ENCODE assay signal across 11 mouse cellular contexts in genomic region chr3:139023585-139023984, GRCm38 (mm10). TPM values are rescaled to one million over a fixed set of nuclear protein-coding genes. Genes with fewer than 3 reads are reported as not detected.
DNase-seq lines count a peak whose midpoint lies in the region; ATAC-seq lines count a peak whose summit lies in the region.
"Had no signal": no experiment of that assay in that cellular context is flagged by ENCODE, and none has a peak within 500 bp of the region (broad histone marks: within the 10 kb centered on the region; RNA-seq: fewer than 3 reads in every experiment).

No protein-coding gene starts in this region.

- ATAC-seq in cerebellum, adult (ENCODE audit: insufficient number of reproducible peaks, low FRiP score, low TSS enrichment): peak; percentile 86
- peak; percentile 92 for ATAC-seq in hindbrain, embryonic 11.5 days (ENCODE audit: low FRiP score)
- ATAC-seq in neural tube, embryonic 11.5 days (ENCODE audit: insufficient read depth, low FRiP score, low TSS enrichment): peak; percentile 82
- no peak for ATAC-seq in erythroblast, adult 5-6 weeks (replicated peaks; ENCODE audit: low FRiP score, poor library complexity, severe bottlenecking)
- ATAC-seq: liver, postnatal 0 days had no signal

- no peaks in the 10 kb centered on the region for H3K36me3 ChIP-seq in hindbrain, embryonic 11.5 days (ENCODE audit: control insufficient read depth, insufficient read depth, low read length)
- H3K36me3 ChIP-seq in neural tube, embryonic 11.5 days (ENCODE audit: control insufficient read depth, insufficient read depth, low read length): no peaks in the 10 kb centered on the region
- H3K36me3 ChIP-seq: stomach, embryonic 15.5 days had no signal

- H3K4me3 ChIP-seq in hindbrain, embryonic 11.5 days (ENCODE audit: low read depth, low read length): no peak overlapping the region
- no peak overlapping the region for H3K4me3 ChIP-seq in neural tube, embryonic 11.5 days (ENCODE audit: low read depth, low read length)
- H3K4me3 ChIP-seq: heart, embryonic 12.5 days; stomach, embryonic 15.5 days had no signal

- H3K4me2 ChIP-seq in hindbrain, embryonic 11.5 days (replicated peaks; ENCODE audit: low read depth, low read length): no peak overlapping the region
- no peak overlapping the region for H3K4me2 ChIP-seq in neural tube, embryonic 11.5 days (ENCODE audit: low read depth)
- H3K4me2 ChIP-seq: heart, embryonic 12.5 days; stomach, embryonic 15.5 days had no signal

- H3K9me3 ChIP-seq in hindbrain, embryonic 11.5 days (ENCODE audit: control insufficient read depth, low read length): no peaks in the 10 kb centered on the region
- no peaks in the 10 kb centered on the region for H3K9me3 ChIP-seq in neural tube, embryonic 11.5 days (ENCODE audit: control insufficient read depth, low read length)
- H3K9me3 ChIP-seq: heart, embryonic 12.5 days; stomach, embryonic 15.5 days had no signal

- WGBS in hindbrain, embryonic 11.5 days: 56% methylated on average over 8 of the region's 8 CpGs
- 56% methylated on average over 8 of the region's 8 CpGs for WGBS in neural tube, embryonic 11.5 days

- H3K9ac ChIP-seq in hindbrain, embryonic 11.5 days (ENCODE audit: low read depth, low read length): no peak overlapping the region
- H3K9ac ChIP-seq in neural tube, embryonic 11.5 days (ENCODE audit: low read length): no peak overlapping the region
- H3K9ac ChIP-seq: heart, embryonic 12.5 days; liver, postnatal 0 days; stomach, embryonic 15.5 days had no signal

- H3K4me1 ChIP-seq in hindbrain, embryonic 11.5 days (replicated peaks; ENCODE audit: control insufficient read depth, insufficient read depth, low read length): no peaks in the 10 kb centered on the region
- 0 out of 2 replicates have a peak, but pooled peaks cover 2% of the 10 kb centered on the region for H3K4me1 ChIP-seq in neural tube, embryonic 11.5 days (ENCODE audit: control insufficient read depth, insufficient read depth, low read length)

- H3K27me3 ChIP-seq in hindbrain, embryonic 11.5 days (ENCODE audit: control insufficient read depth, insufficient read depth, low read length): no peaks in the 10 kb centered on the region
- no peaks in the 10 kb centered on the region for H3K27me3 ChIP-seq in neural tube, embryonic 11.5 days (ENCODE audit: control insufficient read depth, insufficient read depth, low read length)
- H3K27me3 ChIP-seq: heart, embryonic 12.5 days; stomach, embryonic 15.5 days had no signal

- H3K27ac ChIP-seq in hindbrain, embryonic 11.5 days (ENCODE audit: low read depth, low read length): no peak overlapping the region
- H3K27ac ChIP-seq in neural tube, embryonic 11.5 days (ENCODE audit: low read depth, low read length): no peak overlapping the region
- H3K27ac ChIP-seq: stomach, embryonic 15.5 days had no signal

- DNase-seq in cerebellum, postnatal 36 days: peak; percentile 92 to 94
- peak; percentile 56 for DNase-seq in hindbrain, embryonic 11.5 days (ENCODE audit: low spot score)
- peak; percentile 45 for DNase-seq in neural tube, embryonic 11.5 days (ENCODE audit: low spot score)
- no peak for DNase-seq in kidney, postnatal 36 days
- no peak for DNase-seq in right cerebral cortex, postnatal 14 days
- DNase-seq: kidney, adult 18-20 months; liver, postnatal 0 days had no signal

RNA-seq across cellular contexts. Expression of gene Rap1gds1, which starts 51.4 kb away (rescaled TPM):
- 70.7 and 74.0 TPM in 2 replicates for polyA plus RNA-seq in hindbrain, embryonic 11.5 days (2014; fragmentation: Nextera tagmentation; extraction: Ambion mirVana)
- 81.1 and 89.0 TPM in 2 replicates for polyA plus RNA-seq in neural tube, embryonic 11.5 days (2014; fragmentation: Nextera tagmentation; extraction: Ambion mirVana)
- 21.7 and 25.9 TPM in 2 replicates for total RNA-seq in erythroblast, adult 5-6 weeks (2015; ENCODE audit: low replicate concordance)
- total RNA-seq in erythroblast, adult 5-6 weeks (2017; ENCODE audit: low replicate concordance): 6.0 and 6.8 TPM in 2 replicates

Comparison
In these comparisons a context has a peak if more than half of its experiments do, and no peak if none do; other contexts are left out.
1. DNase-seq: peak in cerebellum, postnatal 36 days (2 of 2), hindbrain, embryonic 11.5 days (single experiment) and neural tube, embryonic 11.5 days (single experiment); none in kidney, postnatal 36 days (0 of 2) and right cerebral cortex, postnatal 14 days (single experiment).